Mouse (Mus musculus): Measurements from ENCODE around the gene Dapp1.

DNA sequence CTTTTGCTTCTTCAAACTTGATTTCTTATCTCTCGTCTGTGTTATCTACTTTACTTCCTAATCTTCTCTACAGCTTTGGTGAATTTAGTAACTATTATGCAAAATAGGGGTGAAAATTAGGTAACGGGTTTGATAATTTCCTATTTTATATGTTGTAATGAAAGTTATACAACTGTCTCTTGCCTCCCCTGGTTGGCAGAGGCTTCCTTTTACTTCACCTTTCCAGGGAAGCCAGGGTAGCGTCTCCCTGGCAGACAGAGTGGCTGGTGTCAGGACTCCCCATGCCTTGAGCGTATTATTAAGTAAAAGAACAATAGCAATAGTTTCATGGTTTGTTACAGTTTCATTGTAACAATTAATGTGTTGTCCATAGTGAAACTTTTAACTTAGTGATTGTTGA lies 87.6 kb downstream of the Dapp1 start:
- TF ChIP-seq CTCF (IDR thresholded peaks at IDR 0.05; ENCODE audit: low read depth) = no peak
- no peak for TF ChIP-seq EP300 (IDR thresholded peaks at IDR 0.05; ENCODE audit: low read depth)

Measured in liver, embryonic 14.5 days (tissue).